Mouse (Mus musculus) heart, adult 2 months (tissue): ENCODE measurements around the gene 4930503B20Rik. TPM values are rescaled to one million over a fixed set of nuclear protein-coding genes. Genes with fewer than 3 reads are reported as not detected.

Experiments
- DNase-seq, 2 experiments: peaks; one replicate each; pipeline ENCODE4 v3.0.0; 2021
- H3K27ac ChIP-seq: fragments of 200-600 bp; 2 replicates; pipeline ENCODE4 v1.8.1; 2022
- H3K27me3 ChIP-seq: fragments of 200-500 bp; 2 replicates; pipeline ENCODE4 v1.6.1; 2012; ENCODE audit warnings: mild to moderate bottlenecking, low read length, inconsistent platforms, mixed read lengths; ENCODE audit not compliant: control insufficient read depth, insufficient read depth
- H3K36me3 ChIP-seq: fragments of 200-500 bp; 2 replicates; pipeline ENCODE4 v1.6.1; 2012; ENCODE audit warnings: low read length, inconsistent platforms; ENCODE audit not compliant: control insufficient read depth, insufficient read depth
- H3K4me1 ChIP-seq: fragments of 200-500 bp; 2 replicates; pipeline ENCODE4 v1.6.1; 2011; ENCODE audit warnings: low read length; ENCODE audit not compliant: control insufficient read depth, insufficient read depth
- H3K4me3 ChIP-seq: fragments of 200-600 bp; 2 replicates; pipeline ENCODE4 v1.8.1; 2022
- H3K79me2 ChIP-seq: fragments of 200-500 bp; replicated peaks from 2 replicates; pipeline ENCODE4 v1.6.1; 2012; ENCODE audit warnings: mild to moderate bottlenecking, inconsistent platforms, low read length, moderate library complexity, mixed read lengths; ENCODE audit not compliant: control insufficient read depth, insufficient read depth
- H3K9ac ChIP-seq: fragments of 200-500 bp; 2 replicates; pipeline ENCODE4 v1.6.1; 2012; ENCODE audit warnings: low read depth, mild to moderate bottlenecking, control low read depth, inconsistent platforms, low read length, mixed read lengths
- CTCF ChIP-seq: fragments of 200-600 bp; IDR thresholded peaks from 2 replicates; pipeline ENCODE4 v1.8.1; 2022; ENCODE audit warnings: antibody characterized with exemption, mild to moderate bottlenecking, moderate library complexity
- EP300 ChIP-seq: fragments of 200-500 bp; IDR thresholded peaks from 2 replicates; pipeline ENCODE4 v1.6.1; 2011; ENCODE audit warnings: low read depth, low read length, control low read depth; ENCODE audit not compliant: insufficient read depth
- POLR2A ChIP-seq: fragments of 200-500 bp; IDR thresholded peaks from 2 replicates; pipeline ENCODE4 v1.6.1; 2011; ENCODE audit warnings: mild to moderate bottlenecking, low read depth, low read length, control low read depth; ENCODE audit not compliant: insufficient read depth
- WGBS: fragments of 180-500 bp; shearing (Covaris S2); methylation state at CpG from one replicate; pipeline ENCODE4 v1.1.7; 2018; 5-methylcytosine and 5-hydroxymethylcytosine counted together
- intact Hi-C: fragments of 180-260 bp; cut with DNase I; formaldehyde crosslinking; loops from one replicate; pipeline ENCODE4 v1.15.1; 2025
- polyA plus RNA-seq: library from polyadenylated mRNA; depleted of rRNA; stranded (reverse); fragments of >200 nt; gene quantifications from 2 replicates; pipeline ENCODE4 v1.2.3, GENCODE M21; 2012
- total RNA-seq, 2 experiments: library from RNA; stranded (reverse); gene quantifications; 2 replicates each; pipeline ENCODE4 v1.2.3; 2021

4930503B20Rik gene
- total and polyA plus RNA-seq, 3 experiments = 0.16 TPM; not detected in 2

GRCm38 (mm10) chr3:146659321-146659720 lies 8.2 kb upstream of the 4930503B20Rik start:
- Histone ChIP-seq H3K4me1 (peaks cover 8% of the 10 kb centered on the region), H3K79me2 (no peaks in the 10 kb centered on the region), H3K27ac (no peak overlapping the region), H3K9ac (no peak overlapping the region), H3K27me3 (no peaks in the 10 kb centered on the region), H3K36me3 (peaks cover 4% of the 10 kb centered on the region; the same call in 1 of the 2 replicates), H3K4me3 (no peak overlapping the region)
- TF ChIP-seq POLR2A = no peak
- no peak for TF ChIP-seq CTCF
- no peak for TF ChIP-seq EP300
- 62% methylated on average over 5 of the region's 5 CpGs for WGBS
- intact Hi-C loops = no loop called here
- DNase-seq = peak in 1 of 2 experiments; percentile 12

GRCm38 (mm10) chr3:146658061-146658639 lies 7.0 kb upstream of the 4930503B20Rik start:
- Histone ChIP-seq H3K4me1 (peaks cover 8% of the 10 kb centered on the region), H3K4me3 (no peak overlapping the region), H3K27ac (no peak overlapping the region), H3K79me2 (no peaks in the 10 kb centered on the region), H3K27me3 (no peaks in the 10 kb centered on the region), H3K36me3 (peaks cover 4% of the 10 kb centered on the region; the same call in 1 of the 2 replicates), H3K9ac (no peak overlapping the region)
- no peak for DNase-seq
- no peak for TF ChIP-seq CTCF
- no peak for TF ChIP-seq POLR2A
- TF ChIP-seq EP300 = no peak
- 97% methylated on average over 1 of the region's 1 CpGs for WGBS
- intact Hi-C loops = no loop called here

DNA sequence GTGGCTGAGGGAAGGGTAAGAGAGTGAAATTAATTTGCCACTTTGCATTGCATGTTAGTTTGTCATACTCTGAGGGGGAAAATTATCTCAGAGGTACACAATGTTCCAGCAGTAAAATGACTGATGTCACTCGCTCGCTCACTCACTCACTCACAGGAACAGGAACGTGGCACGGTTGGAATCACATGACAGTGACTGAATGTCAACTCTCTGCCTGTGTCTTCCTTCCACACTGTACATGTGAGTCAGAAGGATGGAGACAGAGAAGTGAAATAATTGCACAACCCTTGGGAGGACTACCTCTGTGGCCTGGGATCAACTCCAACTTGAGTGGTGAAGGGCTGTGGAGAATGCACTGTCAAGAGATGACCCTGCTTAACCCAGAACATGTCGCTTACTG lies 6.3 kb upstream of the 4930503B20Rik start:
- intact Hi-C loops = no loop called here
- 68% methylated on average over 5 of the region's 5 CpGs for WGBS
- no peak overlapping the region for H3K27ac ChIP-seq
- H3K79me2 ChIP-seq = no peaks in the 10 kb centered on the region
- no peak overlapping the region for H3K4me3 ChIP-seq
- no peaks in the 10 kb centered on the region for H3K27me3 ChIP-seq
- no peak overlapping the region for H3K9ac ChIP-seq
- H3K36me3 ChIP-seq = peaks cover 4% of the 10 kb centered on the region; the same call in 1 of the 2 replicates
- TF ChIP-seq EP300 = peak; percentile 69; the same call in 1 of the 2 replicates
- no peak for TF ChIP-seq POLR2A
- H3K4me1 ChIP-seq = peaks cover 8% of the 10 kb centered on the region
- peak in 1 of 2 experiments; percentile 5 for DNase-seq

DNA sequence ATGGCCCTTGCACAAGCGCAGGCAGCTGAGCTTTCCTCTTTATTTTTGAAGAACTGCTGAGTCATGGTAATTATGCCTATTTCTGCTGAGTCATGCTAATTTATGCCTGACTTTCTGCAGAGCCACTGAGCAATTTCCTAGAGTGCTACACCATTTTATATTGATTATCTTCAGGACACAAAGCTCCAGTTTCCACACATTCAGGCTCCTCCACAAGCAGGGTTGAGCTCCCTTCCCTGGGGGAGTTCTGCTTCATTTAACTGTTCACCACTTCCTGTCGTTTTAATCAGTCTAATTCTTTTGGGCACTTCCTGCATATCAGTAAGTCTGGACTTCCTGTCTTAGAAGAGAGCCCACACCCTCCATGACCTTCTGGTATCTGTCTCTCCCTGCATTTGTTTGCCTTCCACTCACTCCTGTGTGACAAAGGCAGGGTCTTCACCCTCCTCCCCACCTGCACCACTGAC lies 4.0 kb upstream of the 4930503B20Rik start:
- 48% methylated on average over 2 of the region's 2 CpGs for WGBS
- Histone ChIP-seq H3K79me2 (no peaks in the 10 kb centered on the region), H3K4me1 (peaks cover 4% of the 10 kb centered on the region), H3K27ac (no peak overlapping the region), H3K36me3 (no peaks in the 10 kb centered on the region), H3K27me3 (no peaks in the 10 kb centered on the region), H3K4me3 (no peak overlapping the region), H3K9ac (no peak overlapping the region)
- intact Hi-C loops = no loop called here
- no peak for DNase-seq
- TF ChIP-seq CTCF (no peak), EP300 (no peak), POLR2A (no peak)

GRCm38 (mm10) chr3:146653692-146654091 lies 2.6 kb upstream of the 4930503B20Rik start:
- Histone ChIP-seq H3K79me2 (no peaks in the 10 kb centered on the region), H3K4me3 (no peak overlapping the region), H3K36me3 (no peaks in the 10 kb centered on the region), H3K4me1 (peaks cover 4% of the 10 kb centered on the region), H3K9ac (no peak overlapping the region), H3K27me3 (no peaks in the 10 kb centered on the region), H3K27ac (no peak overlapping the region)
- no peak for TF ChIP-seq CTCF
- no peak for TF ChIP-seq EP300
- TF ChIP-seq POLR2A = no peak
- 36% methylated on average over 6 of the region's 6 CpGs for WGBS
- DNase-seq = no peak
- intact Hi-C loops = no loop called here

DNA sequence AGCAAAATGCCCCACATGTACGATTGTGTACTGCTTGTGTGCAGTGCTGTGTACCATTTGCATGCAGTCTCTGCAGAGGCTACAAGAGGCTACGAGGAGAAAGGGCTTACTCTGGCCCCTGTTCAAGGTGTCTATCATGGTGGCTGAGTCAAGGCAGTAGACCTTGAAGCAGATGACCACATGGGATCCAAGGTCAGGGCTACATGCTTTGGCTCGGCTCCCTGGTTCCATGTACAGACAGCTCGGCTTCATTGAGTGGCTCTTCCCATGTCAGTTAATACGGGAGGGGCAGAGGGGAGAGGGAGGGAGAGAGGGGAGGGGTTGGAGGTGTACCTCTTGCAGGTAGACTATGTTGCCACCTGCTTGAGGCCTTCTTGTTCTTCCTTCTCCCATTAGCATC lies 1.3 kb upstream of the 4930503B20Rik start:
- WGBS = 91% methylated on average over 5 of the region's 5 CpGs
- no peak for DNase-seq
- Histone ChIP-seq H3K4me1 (peaks cover 2% of the 10 kb centered on the region), H3K4me3 (no peak overlapping the region), H3K27me3 (no peaks in the 10 kb centered on the region), H3K79me2 (no peaks in the 10 kb centered on the region), H3K9ac (no peak overlapping the region), H3K36me3 (no peaks in the 10 kb centered on the region), H3K27ac (no peak overlapping the region)
- no peak for TF ChIP-seq EP300
- no peak for TF ChIP-seq POLR2A
- TF ChIP-seq CTCF = no peak
- intact Hi-C loops = no loop called here
